Mouse (Mus musculus) cerebellum, adult 11-12 months (tissue): ENCODE measurements around the gene Gprin1.

ENCODE experiments used
- DNase-seq: peaks from one replicate; pipeline ENCODE4 v3.0.0; 2022

Gene Gprin1

GRCm38 (mm10) chr13:54714996-54715395 lies 34.7 kb downstream of the Gprin1 start:
- DNase-seq, result no peak

GRCm38 (mm10) chr13:54714393-54714792 lies 35.3 kb downstream of the Gprin1 start:
- no peak for DNase-seq

- no peak for DNase-seq
Observed at GRCm38 (mm10) chr13:54710866-54711265, 38.8 kb downstream of the Gprin1 start.

- DNase-seq, result no peak
Observed at GRCm38 (mm10) chr13:54704890-54705289, 44.8 kb downstream of the Gprin1 start.

GRCm38 (mm10) chr13:54702507-54702906 lies 47.2 kb downstream of the Gprin1 start:
- no peak for DNase-seq

- DNase-seq, result no peak
Observed at GRCm38 (mm10) chr13:54701243-54701642, 48.4 kb downstream of the Gprin1 start, which contains the start of gene Cdhr2. Gene Cdhr2, plus strand, starts transcription at chr13:54701461.

- peak; percentile 46 for DNase-seq
Observed at GRCm38 (mm10) chr13:54695479-54696230, 54.0 kb downstream of the Gprin1 start.

GRCm38 (mm10) chr13:54694348-54695060 lies 55.2 kb downstream of the Gprin1 start:
- peak; percentile 92 for DNase-seq

- DNase-seq, result peak; percentile 100
Observed at GRCm38 (mm10) chr13:54693558-54694347, 55.9 kb downstream of the Gprin1 start, which contains the start of gene Rnf44. Gene Rnf44, minus strand, starts transcription at chr13:54693907.

- no peak for DNase-seq
Observed at GRCm38 (mm10) chr13:54692711-54693557, 56.7 kb downstream of the Gprin1 start.

- DNase-seq, result peak; percentile 49
Observed at GRCm38 (mm10) chr13:54691737-54692136, 57.9 kb downstream of the Gprin1 start.

GRCm38 (mm10) chr13:54690151-54690740 lies 59.4 kb downstream of the Gprin1 start:
- DNase-seq, result peak; percentile 52

GRCm38 (mm10) chr13:54687575-54688424 lies 61.9 kb downstream of the Gprin1 start:
- peak; percentile 98 for DNase-seq

- DNase-seq, result peak; percentile 78
Observed at GRCm38 (mm10) chr13:54687096-54687495, 62.6 kb downstream of the Gprin1 start.
